Mouse (Mus musculus) liver, postnatal 0 days (tissue): ENCODE data around the gene Zfyve1.

Source experiments
- CTCF ChIP-seq: sonication (generic); IDR thresholded peaks from 2 replicates; pipeline ENCODE4 v1.5.1; 2016; ENCODE audit warnings: antibody characterized with exemption, low read depth
- EP300 ChIP-seq: IDR thresholded peaks from 2 replicates; pipeline ENCODE4 v1.6.1; 2016; ENCODE audit warnings: antibody characterized with exemption, low read depth, mild to moderate bottlenecking

- TF ChIP-seq CTCF (no peak), EP300 (no peak)
Observed at GRCm38 (mm10) chr12:83582106-83582505, 14.9 kb downstream of the Zfyve1 start.
